Mouse (Mus musculus): ENCODE data around the gene Ddx3x. TPM values are rescaled to one million over a fixed set of nuclear protein-coding genes. Genes with fewer than 3 reads are reported as not detected.
"Not testable (repeated sequence)": the region's sequence is repeated elsewhere in the genome, so short reads cannot be mapped to it uniquely, and the experiment has no call there.

Ddx3x gene
- polyA plus RNA-seq, 1 experiment from 2014 or later: 112 TPM

DNA sequence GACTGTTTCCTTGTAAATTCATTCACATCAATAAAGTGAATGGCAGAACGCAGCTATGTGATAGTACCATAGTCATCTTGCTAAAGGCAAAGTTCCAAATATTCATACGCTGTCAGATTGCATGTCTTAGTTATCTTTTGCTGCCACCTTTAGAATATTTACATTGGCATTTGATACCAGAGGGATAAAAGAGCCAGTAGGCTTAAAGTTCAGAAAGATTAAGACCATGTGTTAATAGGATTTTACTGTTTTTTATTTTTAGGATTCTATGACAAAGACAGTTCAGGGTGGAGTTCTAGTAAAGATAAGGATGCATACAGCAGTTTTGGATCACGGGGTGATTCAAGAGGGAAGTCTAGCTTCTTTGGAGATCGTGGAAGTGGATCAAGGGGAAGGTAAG lies 5.0 kb downstream of the Ddx3x start:
- H3K27me3 ChIP-seq (replicated peaks): no peaks in the 10 kb centered on the region
- ATAC-seq (ENCODE audit: insufficient read depth, low FRiP score, low read depth): no peak
- H3K9ac ChIP-seq: no peak overlapping the region
- no peak overlapping the region for H3K4me3 ChIP-seq (replicated peaks)
- no peak overlapping the region for H3K4me2 ChIP-seq
- WGBS: 74% methylated on average over 4 of the region's 4 CpGs
- H3K36me3 ChIP-seq: peaks cover 9% of the 10 kb centered on the region; the same call in 1 of the 2 replicates
- no peak overlapping the region for H3K27ac ChIP-seq
- no peaks in the 10 kb centered on the region for H3K4me1 ChIP-seq
- H3K9me3 ChIP-seq: no peaks in the 10 kb centered on the region

DNA sequence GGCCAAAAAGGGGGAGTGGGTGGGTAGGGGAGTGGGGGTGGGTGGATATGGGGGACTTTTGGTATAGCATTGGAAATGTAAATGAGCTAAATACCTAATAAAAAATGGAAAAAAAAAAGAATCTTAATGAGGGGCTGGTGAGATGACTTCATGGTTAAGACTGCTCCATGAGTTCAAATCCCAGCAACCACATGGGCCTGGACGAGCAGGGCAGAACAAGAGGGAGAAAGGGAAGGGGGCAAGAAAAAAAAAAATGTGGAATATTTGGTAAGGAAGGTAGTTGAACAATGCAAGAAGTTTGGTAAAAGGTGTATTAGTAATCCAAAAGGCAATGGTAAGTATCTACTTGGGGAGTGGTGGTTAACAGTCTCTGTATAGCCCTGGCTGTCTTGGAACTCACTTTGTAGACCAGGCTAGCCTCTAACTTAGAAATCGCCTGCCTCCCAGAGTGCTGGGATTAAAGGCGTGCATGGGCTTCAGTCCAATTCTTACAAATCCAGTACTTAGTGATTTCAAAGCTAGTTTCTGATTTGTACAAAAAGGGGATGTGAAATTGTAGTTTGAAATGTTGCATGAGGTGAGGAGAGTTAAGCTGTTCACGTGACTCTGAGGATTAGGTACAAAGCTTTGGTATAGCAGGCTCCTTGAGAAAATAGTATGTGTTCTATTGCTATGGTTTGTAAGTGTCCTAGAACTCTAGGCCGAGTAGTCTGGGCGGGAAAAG lies 13.9 kb downstream of the Ddx3x start:
- Histone ChIP-seq H3K9ac (no peak overlapping the region), H3K9me3 (no peaks in the 10 kb centered on the region), H3K4me2 (no peak overlapping the region), H3K4me3 (replicated peaks) (no peak overlapping the region), H3K36me3 (peaks cover 9% of the 10 kb centered on the region; the same call in 1 of the 2 replicates), H3K27me3 (replicated peaks) (no peaks in the 10 kb centered on the region), H3K4me1 (no peaks in the 10 kb centered on the region), H3K27ac (no peak overlapping the region)
- WGBS: 54% methylated on average over 6 of the region's 6 CpGs
- no peak for ATAC-seq (ENCODE audit: insufficient read depth, low FRiP score, low read depth)

DNA sequence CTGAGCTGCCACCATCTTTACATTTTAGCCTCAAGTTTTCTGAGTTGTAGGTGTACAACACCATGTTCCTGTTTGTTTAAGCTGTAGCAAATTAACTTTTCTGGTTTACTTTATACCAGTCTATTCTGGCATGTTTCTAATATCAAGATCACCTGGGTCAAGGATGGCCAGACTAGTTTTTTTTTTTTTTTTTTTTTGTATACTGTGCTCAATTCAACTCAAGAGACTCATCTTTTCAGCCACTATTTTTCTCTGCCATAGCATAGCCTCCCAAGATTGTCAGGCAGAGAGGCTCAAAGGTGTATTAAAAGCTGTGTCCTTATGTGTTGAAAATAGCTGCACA lies 14.4 kb downstream of the Ddx3x start:
- H3K27me3 ChIP-seq (replicated peaks): no peaks in the 10 kb centered on the region
- H3K4me2 ChIP-seq: no peak overlapping the region
- no peaks in the 10 kb centered on the region for H3K4me1 ChIP-seq
- peaks cover 7% of the 10 kb centered on the region; the same call in 1 of the 2 replicates for H3K36me3 ChIP-seq
- ATAC-seq (ENCODE audit: insufficient read depth, low FRiP score, low read depth): no peak
- H3K4me3 ChIP-seq (replicated peaks): no peak overlapping the region
- H3K27ac ChIP-seq: no peak overlapping the region
- no peaks in the 10 kb centered on the region for H3K9me3 ChIP-seq
- H3K9ac ChIP-seq: no peak overlapping the region

DNA sequence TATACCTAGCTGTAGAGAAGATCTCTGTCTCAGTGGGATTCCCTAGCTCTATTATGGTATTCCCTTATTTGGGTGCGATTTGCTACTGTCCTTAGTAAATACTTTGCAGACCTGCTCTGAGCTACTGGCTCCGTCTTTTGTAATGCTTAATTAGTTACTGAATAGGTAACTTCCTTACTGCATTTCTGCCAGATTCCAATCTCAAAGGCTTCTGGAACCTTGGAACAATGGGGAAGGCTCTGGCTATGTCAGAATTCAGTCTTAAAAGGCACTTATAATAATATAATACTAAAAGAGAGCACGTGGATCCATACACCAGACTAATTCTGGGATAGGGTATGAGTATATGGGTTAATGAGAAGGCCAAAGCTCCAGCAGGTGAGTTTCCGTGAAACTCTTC lies 15.5 kb downstream of the Ddx3x start:
- H3K36me3 ChIP-seq; H3K9ac ChIP-seq; H3K4me2 ChIP-seq; H3K4me3 ChIP-seq (replicated peaks); ATAC-seq (ENCODE audit: insufficient read depth, low FRiP score, low read depth); H3K4me1 ChIP-seq; H3K27me3 ChIP-seq (replicated peaks); H3K9me3 ChIP-seq; H3K27ac ChIP-seq: not testable (repeated sequence)
- whole genome bisulfite sequencing: 36% methylated on average over 4 of the region's 4 CpGs

DNA sequence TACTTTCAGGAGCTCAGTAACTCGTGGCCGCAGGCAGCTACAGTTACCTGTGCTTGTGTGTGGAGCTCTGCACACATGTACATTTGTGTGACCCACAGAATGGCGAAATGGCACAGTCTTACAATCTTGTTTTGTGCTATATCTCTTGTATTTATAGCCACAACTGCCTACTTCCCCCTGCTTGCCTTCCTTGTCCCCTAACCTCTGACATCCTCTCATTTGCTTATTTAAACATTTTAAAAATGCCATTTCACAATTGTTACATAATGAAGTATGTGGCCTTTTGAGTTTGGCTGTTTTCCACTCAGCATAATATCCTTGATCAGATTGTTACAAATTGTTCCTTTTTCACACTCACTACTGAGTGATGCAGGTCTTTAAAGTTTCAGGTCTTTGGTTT lies 25.4 kb downstream of the Ddx3x start:
- Histone ChIP-seq H3K27ac (no peak overlapping the region), H3K4me3 (replicated peaks) (no peak overlapping the region), H3K36me3 (no peaks in the 10 kb centered on the region), H3K9me3 (no peaks in the 10 kb centered on the region), H3K27me3 (replicated peaks) (no peaks in the 10 kb centered on the region), H3K4me1 (no peaks in the 10 kb centered on the region), H3K9ac (no peak overlapping the region), H3K4me2 (no peak overlapping the region)
- 79% methylated on average over 3 of the region's 3 CpGs for WGBS
- ATAC-seq (ENCODE audit: insufficient read depth, low FRiP score, low read depth): no peak

DNA sequence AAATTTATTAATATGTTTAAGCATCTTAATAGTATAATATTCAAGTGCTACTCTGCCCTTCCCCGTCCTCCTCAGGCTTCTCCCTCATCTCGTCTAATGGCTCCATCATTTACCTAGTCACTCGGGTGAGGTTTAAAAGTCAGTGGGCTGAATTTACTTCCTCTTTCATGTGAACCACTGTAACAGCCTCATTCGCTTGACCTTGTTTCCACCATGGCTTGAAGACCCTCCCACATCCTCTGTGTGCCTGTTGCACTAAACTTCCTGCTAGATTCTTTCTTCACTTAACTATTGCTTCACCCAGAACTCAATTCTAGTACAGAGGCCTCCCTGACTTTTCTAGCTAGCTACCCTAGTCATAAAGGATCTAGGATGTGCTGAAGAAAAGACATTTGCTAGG lies 30.6 kb downstream of the Ddx3x start:
- Histone ChIP-seq H3K4me2 (no peak overlapping the region), H3K4me3 (replicated peaks) (no peak overlapping the region), H3K27ac (no peak overlapping the region), H3K27me3 (replicated peaks) (no peaks in the 10 kb centered on the region), H3K4me1 (no peaks in the 10 kb centered on the region), H3K36me3 (no peaks in the 10 kb centered on the region), H3K9ac (no peak overlapping the region), H3K9me3 (no peaks in the 10 kb centered on the region)
- ATAC-seq (ENCODE audit: insufficient read depth, low FRiP score, low read depth): no peak
- 71% methylated on average over 4 of the region's 4 CpGs for WGBS

DNA sequence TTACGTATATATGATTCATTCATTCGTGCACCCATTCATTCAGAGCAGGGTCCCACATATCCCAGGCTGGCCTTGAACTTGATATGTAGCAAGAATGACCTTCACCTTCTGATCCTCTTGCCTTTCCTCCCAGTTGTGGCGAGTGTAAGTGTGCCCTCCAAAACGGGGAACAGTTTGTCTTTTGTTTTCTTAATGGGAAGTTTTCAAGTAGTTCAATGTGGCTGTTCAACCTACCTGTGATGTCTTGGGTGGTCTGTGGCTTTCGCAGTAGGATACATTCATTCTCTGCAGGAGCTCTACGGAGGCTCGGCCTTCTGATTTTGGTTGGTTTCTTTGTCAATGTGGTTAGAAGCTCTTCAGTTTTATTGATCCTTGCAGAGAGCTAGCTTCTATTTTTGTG lies 48.8 kb downstream of the Ddx3x start:
- H3K27me3 ChIP-seq (replicated peaks): no peaks in the 10 kb centered on the region
- no peak overlapping the region for H3K4me2 ChIP-seq
- no peaks in the 10 kb centered on the region for H3K36me3 ChIP-seq
- H3K4me3 ChIP-seq (replicated peaks): no peak overlapping the region
- ATAC-seq (ENCODE audit: insufficient read depth, low FRiP score, low read depth): no peak
- H3K4me1 ChIP-seq: no peaks in the 10 kb centered on the region
- H3K27ac ChIP-seq: no peak overlapping the region
- H3K9me3 ChIP-seq: no peaks in the 10 kb centered on the region
- H3K9ac ChIP-seq: no peak overlapping the region
- WGBS: 86% methylated on average over 7 of the region's 7 CpGs

Other genes starting within 250 kb of the Ddx3x start
- 22.5 and 24.6 TPM in 2 replicates for gene Usp9x, start 209.5 kb upstream of the Ddx3x start, polyA plus RNA-seq (2015; fragmentation: Nextera tagmentation; extraction: Ambion mirVana)
- gene Nyx, start 185.1 kb downstream of the Ddx3x start, polyA plus RNA-seq (2015; fragmentation: Nextera tagmentation; extraction: Ambion mirVana): 0.03 TPM in 2 replicates

Data from stomach, embryonic 15.5 days (tissue).